Mouse (Mus musculus) midbrain, postnatal 0 days (tissue): ENCODE data around the gene Gnl2. TPM values are rescaled to one million over a fixed set of nuclear protein-coding genes. Genes with fewer than 3 reads are reported as not detected.

Source experiments
- ATAC-seq: fragments of 200-750 bp; cut with Nextera tagmentation; 2 replicates; pipeline ENCODE4 v1.8.0; 2017; ENCODE audit warnings: moderate number of reproducible peaks, mild to moderate bottlenecking, moderate TSS enrichment, moderate library complexity; ENCODE audit not compliant: low FRiP score
- DNase-seq: peaks from one replicate; pipeline ENCODE4 v3.0.0-alpha.2; 2015; ENCODE audit warnings: low spot score
- H3K27ac ChIP-seq: fragments of 300-500 bp; sonication (generic); 2 replicates; pipeline ENCODE4 v1.5.1; 2014; ENCODE audit warnings: low read depth, mild to moderate bottlenecking, low read length, mixed read lengths
- H3K27me3 ChIP-seq: fragments of 300-500 bp; sonication (generic); 2 replicates; pipeline ENCODE4 v1.6.1; 2014; ENCODE audit warnings: low read length, control low read depth, mixed read lengths; ENCODE audit not compliant: insufficient read depth
- H3K36me3 ChIP-seq: fragments of 300-500 bp; sonication (generic); 2 replicates; pipeline ENCODE4 v1.6.1; 2014; ENCODE audit warnings: low read length, control low read depth, mixed read lengths; ENCODE audit not compliant: insufficient read depth
- H3K4me1 ChIP-seq: fragments of 300-500 bp; sonication (generic); 2 replicates; pipeline ENCODE4 v1.6.1; 2014; ENCODE audit warnings: mild to moderate bottlenecking, control low read depth, antibody characterized with exemption, low read length, mixed read lengths; ENCODE audit not compliant: insufficient read depth
- H3K4me2 ChIP-seq: fragments of 300-500 bp; sonication (generic); 2 replicates; pipeline ENCODE4 v1.6.1; 2014; ENCODE audit warnings: low read depth, mild to moderate bottlenecking, low read length, mixed read lengths; ENCODE audit not compliant: poor library complexity, severe bottlenecking
- H3K4me3 ChIP-seq: fragments of 300-500 bp; sonication (generic); 2 replicates; pipeline ENCODE4 v1.5.1; 2014; ENCODE audit warnings: low read depth, mild to moderate bottlenecking, low read length, moderate library complexity
- H3K9ac ChIP-seq: fragments of 300-500 bp; sonication (generic); replicated peaks from 2 replicates; pipeline ENCODE4 v1.6.1; 2014; ENCODE audit warnings: mild to moderate bottlenecking, low read length, moderate library complexity, mixed read lengths; ENCODE audit not compliant: poor library complexity, severe bottlenecking
- H3K9me3 ChIP-seq: fragments of 300-500 bp; sonication (generic); 2 replicates; pipeline ENCODE4 v1.6.1; 2016; ENCODE audit warnings: low read length, control low read depth
- CTCF ChIP-seq: IDR thresholded peaks from 2 replicates; pipeline ENCODE4 v1.5.1; 2016; ENCODE audit warnings: antibody characterized with exemption, mild to moderate bottlenecking
- WGBS: fragments of 180-500 bp; shearing (Covaris S2); extraction: QIAGEN DNeasy Blood & Tissue Kit; methylation state at CpG from one replicate; pipeline ENCODE4 v1.1.7; 2014; 5-methylcytosine and 5-hydroxymethylcytosine counted together
- polyA plus RNA-seq: library from polyadenylated mRNA; unstranded; fragments of >200 nt; fragmentation: Nextera tagmentation; extraction: Ambion mirVana; gene quantifications from 2 replicates; pipeline ENCODE4 v1.2.1, GENCODE M21; 2015
- total RNA-seq: library from RNA; depleted of rRNA; stranded (reverse); fragments of >200 nt; gene quantifications from 2 replicates; pipeline ENCODE4 v1.2.3, GENCODE M21; 2014

Gene Gnl2
- total and polyA plus RNA-seq, 2 experiments from 2014 or later: 51.8 to 77.5 TPM

DNA sequence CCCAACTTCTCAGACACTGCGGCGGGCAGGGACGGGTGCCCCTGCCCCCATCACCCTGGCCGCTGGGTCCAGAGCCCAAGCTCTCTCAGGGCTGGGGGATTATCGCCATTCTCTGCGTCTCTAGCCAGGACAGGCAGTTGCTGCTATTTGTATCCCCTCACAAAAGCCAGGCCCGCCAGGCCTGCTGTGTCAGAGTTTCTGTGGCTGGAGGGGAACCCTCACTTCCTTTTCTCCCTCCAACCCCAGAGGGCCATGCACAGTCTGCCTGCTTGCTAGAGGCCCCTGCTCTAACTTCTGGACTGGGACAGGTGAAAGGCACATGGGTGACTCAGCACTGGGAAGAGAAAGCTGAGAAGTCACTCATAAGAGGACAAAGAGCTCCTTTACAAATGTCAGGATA is 26.1 kb upstream of the Gnl2 start:
- Histone ChIP-seq H3K27me3 (peaks cover 48% of the 10 kb centered on the region), H3K9ac (0 out of 2 replicates have a peak overlapping the region, but pooled peaks have one; percentile 19), H3K4me1 (no peaks in the 10 kb centered on the region), H3K4me3 (no peak overlapping the region), H3K4me2 (no peak overlapping the region), H3K9me3 (no peaks in the 10 kb centered on the region), H3K36me3 (no peaks in the 10 kb centered on the region), H3K27ac (no peak overlapping the region)
- ATAC-seq: no peak
- no peak for TF ChIP-seq CTCF
- DNase-seq: no peak
- WGBS: 5% methylated on average over 7 of the region's 7 CpGs

- no peaks in the 10 kb centered on the region for H3K9me3 ChIP-seq
- H3K4me1 ChIP-seq: no peaks in the 10 kb centered on the region
- no peak for TF ChIP-seq CTCF
- no peak overlapping the region for H3K27ac ChIP-seq
- H3K4me3 ChIP-seq: no peak overlapping the region
- no peaks in the 10 kb centered on the region for H3K36me3 ChIP-seq
- no peak overlapping the region for H3K4me2 ChIP-seq
- ATAC-seq (no peak), DNase-seq (no peak)
- no peak overlapping the region for H3K9ac ChIP-seq
- no peaks in the 10 kb centered on the region for H3K27me3 ChIP-seq
- 88% methylated on average over 9 of the region's 10 CpGs for WGBS
Observed at GRCm38 (mm10) chr4:124997479-124998147, 18.8 kb upstream of the Gnl2 start.

GRCm38 (mm10) chr4:124999548-124999947 is 16.8 kb upstream of the Gnl2 start:
- Histone ChIP-seq H3K4me1 (no peaks in the 10 kb centered on the region), H3K36me3 (no peaks in the 10 kb centered on the region), H3K9me3 (no peaks in the 10 kb centered on the region), H3K27me3 (no peaks in the 10 kb centered on the region), H3K4me2 (no peak overlapping the region), H3K27ac (no peak overlapping the region), H3K4me3 (no peak overlapping the region), H3K9ac (no peak overlapping the region)
- WGBS: 91% methylated on average over 3 of the region's 3 CpGs
- no peak for TF ChIP-seq CTCF
- DNase-seq (no peak), ATAC-seq (no peak)

GRCm38 (mm10) chr4:125002978-125003377 is 13.4 kb upstream of the Gnl2 start:
- Histone ChIP-seq H3K27me3 (no peaks in the 10 kb centered on the region), H3K4me3 (no peak overlapping the region), H3K27ac (no peak overlapping the region), H3K36me3 (no peaks in the 10 kb centered on the region), H3K4me1 (no peaks in the 10 kb centered on the region), H3K9ac (no peak overlapping the region), H3K9me3 (no peaks in the 10 kb centered on the region), H3K4me2 (no peak overlapping the region)
- DNase-seq: no peak
- ATAC-seq: no peak
- no peak for TF ChIP-seq CTCF
- WGBS: 91% methylated on average over 8 of the region's 8 CpGs

DNA sequence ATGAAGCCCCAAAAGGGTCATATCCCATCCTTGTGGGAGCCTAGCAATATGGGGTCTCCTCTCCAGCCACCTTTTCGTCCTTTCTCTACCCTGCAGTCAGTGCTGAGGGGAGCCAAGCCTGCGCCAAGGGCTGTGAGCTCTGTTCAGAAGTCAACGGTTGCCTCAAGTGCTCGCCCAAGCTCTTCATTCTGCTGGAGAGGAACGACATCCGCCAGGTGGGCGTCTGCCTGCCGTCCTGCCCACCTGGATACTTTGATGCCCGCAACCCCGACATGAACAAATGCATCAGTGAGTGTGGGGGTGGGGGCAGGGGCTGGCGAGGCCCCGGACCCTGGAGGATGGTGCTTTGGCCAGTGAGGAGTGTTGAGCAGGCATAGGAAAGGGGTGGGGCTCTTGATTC is 11.5 kb upstream of the Gnl2 start:
- ATAC-seq: no peak
- Histone ChIP-seq H3K4me1 (no peaks in the 10 kb centered on the region), H3K9ac (no peak overlapping the region), H3K27me3 (no peaks in the 10 kb centered on the region), H3K4me3 (no peak overlapping the region), H3K9me3 (no peaks in the 10 kb centered on the region), H3K36me3 (no peaks in the 10 kb centered on the region), H3K27ac (no peak overlapping the region), H3K4me2 (no peak overlapping the region)
- TF ChIP-seq CTCF: no peak
- WGBS: 57% methylated on average over 12 of the region's 12 CpGs
- no peak for DNase-seq

DNA sequence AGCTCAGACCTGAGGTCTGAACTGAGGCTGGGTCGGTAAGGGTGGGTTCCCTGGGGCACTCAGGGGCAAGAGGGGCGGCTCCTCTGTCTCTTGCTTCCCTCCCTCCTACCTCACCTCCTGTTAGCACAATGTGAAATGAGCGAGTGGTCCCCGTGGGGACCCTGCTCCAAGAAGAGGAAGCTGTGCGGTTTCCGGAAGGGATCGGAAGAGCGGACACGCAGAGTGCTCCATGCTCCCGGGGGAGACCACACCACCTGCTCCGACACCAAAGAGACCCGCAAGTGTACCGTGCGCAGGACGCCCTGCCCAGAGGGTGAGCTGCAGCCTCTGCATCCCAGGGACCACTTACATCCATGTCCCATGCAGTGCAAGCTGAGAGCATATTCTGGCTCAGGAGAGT is 8.9 kb upstream of the Gnl2 start:
- H3K9me3 ChIP-seq: no peaks in the 10 kb centered on the region
- H3K9ac ChIP-seq: no peak overlapping the region
- DNase-seq: no peak
- ATAC-seq: no peak
- H3K4me3 ChIP-seq: no peak overlapping the region
- no peaks in the 10 kb centered on the region for H3K27me3 ChIP-seq
- H3K36me3 ChIP-seq: no peaks in the 10 kb centered on the region
- TF ChIP-seq CTCF: no peak
- 62% methylated on average over 15 of the region's 15 CpGs for WGBS
- H3K4me2 ChIP-seq: no peak overlapping the region
- H3K4me1 ChIP-seq: no peaks in the 10 kb centered on the region
- no peak overlapping the region for H3K27ac ChIP-seq
